Mouse (Mus musculus) stomach, embryonic 16.5 days (tissue): ENCODE measurements around the gene Camp. TPM values are rescaled to one million over a fixed set of nuclear protein-coding genes. Genes with fewer than 3 reads are reported as not detected.
A peak's percentile ranks its signal among the peaks of the same experiment; 100 is the strongest.

ENCODE experiments used
- ATAC-seq: fragments of 200-750 bp; cut with Nextera tagmentation; 2 replicates; pipeline ENCODE4 v1.8.0; 2017; ENCODE audit warnings: moderate number of reproducible peaks, moderate TSS enrichment; ENCODE audit not compliant: insufficient read depth, low FRiP score
- H3K27ac ChIP-seq: fragments of 300-500 bp; sonication (generic); 2 replicates; pipeline ENCODE4 v1.5.1; 2014; ENCODE audit warnings: low read length
- H3K27me3 ChIP-seq: fragments of 300-500 bp; sonication (generic); 2 replicates; pipeline ENCODE4 v1.6.1; 2014; ENCODE audit warnings: low read length, control low read depth, mixed read lengths; ENCODE audit not compliant: control insufficient read depth, insufficient read depth
- H3K36me3 ChIP-seq: fragments of 300-500 bp; sonication (generic); 2 replicates; pipeline ENCODE4 v1.6.1; 2014; ENCODE audit warnings: low read length; ENCODE audit not compliant: control insufficient read depth, insufficient read depth
- H3K4me1 ChIP-seq: fragments of 300-500 bp; sonication (generic); 2 replicates; pipeline ENCODE4 v1.6.1; 2014; ENCODE audit warnings: low read length, control low read depth, mixed read lengths; ENCODE audit not compliant: control insufficient read depth, insufficient read depth
- H3K4me2 ChIP-seq: fragments of 300-500 bp; sonication (generic); 2 replicates; pipeline ENCODE4 v1.6.1; 2014; ENCODE audit warnings: low read depth, low read length, mixed read lengths
- H3K4me3 ChIP-seq: fragments of 300-500 bp; sonication (generic); replicated peaks from 2 replicates; pipeline ENCODE4 v1.5.1; 2014; ENCODE audit warnings: mild to moderate bottlenecking, low read length
- H3K9ac ChIP-seq: fragments of 300-500 bp; sonication (generic); 2 replicates; pipeline ENCODE4 v1.6.1; 2014; ENCODE audit warnings: low read length
- H3K9me3 ChIP-seq: fragments of 300-500 bp; sonication (generic); replicated peaks from 2 replicates; pipeline ENCODE4 v1.6.1; 2016; ENCODE audit warnings: low read length, control low read depth; ENCODE audit not compliant: control insufficient read depth
- WGBS: fragments of 180-500 bp; shearing (Covaris S2); extraction: QIAGEN DNeasy Blood & Tissue Kit; methylation state at CpG from one replicate; pipeline ENCODE4 v1.1.7; 2014; 5-methylcytosine and 5-hydroxymethylcytosine counted together
- polyA plus RNA-seq: library from polyadenylated mRNA; unstranded; fragments of >200 nt; fragmentation: Nextera tagmentation; extraction: Ambion mirVana; gene quantifications from 2 replicates; pipeline ENCODE4 v1.2.1, GENCODE M21; 2015

The Camp gene
- polyA plus RNA-seq = 17.3 and 22.6 TPM in 2 replicates

DNA sequence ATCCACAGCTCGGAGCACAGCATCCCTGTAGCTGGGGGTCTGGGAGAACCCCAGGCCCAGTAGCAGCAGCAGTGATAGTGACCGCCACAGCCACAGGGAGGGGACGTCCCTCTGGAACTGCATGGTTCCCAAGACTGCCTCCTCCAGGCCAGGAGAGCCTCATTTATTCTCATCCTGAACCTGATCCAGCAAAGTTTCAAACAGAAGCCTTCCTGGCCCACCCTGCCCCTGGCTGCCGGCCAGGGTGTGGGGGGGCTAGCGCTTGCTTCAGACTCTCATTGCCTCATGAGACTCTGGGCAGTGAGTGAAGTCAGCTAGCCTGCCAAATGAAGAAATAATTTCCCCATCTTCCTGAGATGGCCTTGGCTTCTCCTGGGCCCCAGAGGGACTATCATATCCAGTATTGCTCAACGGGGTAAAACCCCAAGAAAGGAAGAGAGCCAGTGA, at the start of gene Camp:
Camp (minus strand) TSS at position 306 of the 447 bp plus-strand sequence.
- H3K9me3 ChIP-seq = no peaks in the 10 kb centered on the region
- peaks cover 4% of the 10 kb centered on the region; the same call in 1 of the 2 replicates for H3K4me1 ChIP-seq
- H3K27ac ChIP-seq = no peak within 1 kb of the TSS
- no peak within 1 kb of the TSS for H3K4me2 ChIP-seq
- no peaks in the 10 kb centered on the region for H3K36me3 ChIP-seq
- no peak within 1 kb of the TSS for H3K4me3 ChIP-seq
- peak within 1 kb of the TSS; percentile 31 for H3K9ac ChIP-seq
- no peaks in the 10 kb centered on the region for H3K27me3 ChIP-seq
- WGBS = 41% methylated on average over 6 of the region's 6 CpGs
- peak; percentile 21; the same call in 1 of the 2 replicates for ATAC-seq

DNA sequence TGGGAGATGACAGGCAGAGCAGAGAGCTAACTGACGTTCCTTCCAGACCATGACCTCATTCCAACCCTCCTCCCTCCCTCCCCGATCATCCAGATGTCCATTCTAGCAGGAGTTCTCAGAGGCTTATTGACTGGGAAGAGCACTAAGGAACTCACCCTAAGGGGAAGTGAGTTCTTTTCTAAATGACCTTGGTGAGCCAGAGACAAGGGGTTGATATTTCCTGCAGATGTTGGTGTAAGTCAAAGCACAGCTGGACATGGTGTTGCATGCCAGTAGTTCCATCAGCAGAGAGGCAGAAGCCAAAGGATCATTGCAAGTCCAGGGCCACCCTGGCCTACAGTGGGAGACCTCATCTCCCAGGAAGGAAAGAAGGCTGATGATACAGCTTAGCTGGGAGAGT, 48.6 kb upstream of the Camp start:
- no peaks in the 10 kb centered on the region for H3K9me3 ChIP-seq
- peak overlapping the region; percentile 41; the same call in 1 of the 2 replicates for H3K27ac ChIP-seq
- no peak overlapping the region for H3K4me2 ChIP-seq
- H3K36me3 ChIP-seq = peaks cover 5% of the 10 kb centered on the region; the same call in 1 of the 2 replicates
- H3K4me1 ChIP-seq = peaks cover 4% of the 10 kb centered on the region
- no peak overlapping the region for H3K4me3 ChIP-seq
- 49% methylated on average over 2 of the region's 2 CpGs for WGBS
- no peak for ATAC-seq
- H3K27me3 ChIP-seq = no peaks in the 10 kb centered on the region
- H3K9ac ChIP-seq = no peak overlapping the region

DNA sequence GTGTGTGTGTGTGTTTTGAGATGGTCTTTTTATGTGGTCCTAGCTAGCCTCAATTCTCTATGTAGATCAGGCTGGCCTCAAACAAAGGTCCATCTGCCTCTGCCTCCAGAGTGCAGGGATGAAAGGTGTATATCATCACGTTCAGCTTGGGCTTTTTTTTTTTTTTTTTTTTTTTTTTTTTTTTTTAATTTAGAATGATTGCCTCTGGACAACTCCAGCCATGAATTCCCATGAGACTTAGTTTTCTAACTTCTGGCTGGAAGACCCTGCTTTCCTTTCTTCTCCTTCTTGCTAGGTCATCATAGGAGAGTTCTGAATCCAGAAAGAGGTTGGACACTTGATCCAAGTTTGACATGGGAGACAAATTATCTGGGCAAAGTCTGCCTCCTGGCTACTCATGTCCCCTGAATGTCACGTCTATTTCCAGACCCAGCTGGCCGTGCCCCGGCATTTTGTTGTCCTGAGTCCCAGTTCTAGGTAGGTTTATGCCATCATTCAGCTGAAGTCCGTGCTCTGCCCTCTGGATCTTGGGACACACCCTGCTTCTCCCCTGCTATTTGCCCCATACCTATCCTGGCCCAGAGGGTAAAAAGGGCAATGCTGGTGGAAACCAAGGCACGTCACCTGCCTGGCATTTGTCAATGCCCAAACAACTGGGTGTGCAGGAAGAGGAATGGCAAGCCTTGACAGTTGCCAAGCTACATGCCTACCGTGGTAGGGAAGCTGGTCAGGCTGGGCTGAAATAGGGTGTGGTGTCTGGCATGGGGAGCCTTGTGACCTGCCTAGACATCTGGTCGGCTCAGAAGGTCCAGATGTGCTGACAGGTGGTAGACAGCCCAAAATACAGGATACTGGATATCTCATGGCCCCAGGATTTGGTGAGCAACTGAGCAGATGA, 47.1 kb upstream of the Camp start:
- 74% methylated on average over 8 of the region's 8 CpGs for WGBS
- ATAC-seq = no peak
- no peak overlapping the region for H3K4me3 ChIP-seq

DNA sequence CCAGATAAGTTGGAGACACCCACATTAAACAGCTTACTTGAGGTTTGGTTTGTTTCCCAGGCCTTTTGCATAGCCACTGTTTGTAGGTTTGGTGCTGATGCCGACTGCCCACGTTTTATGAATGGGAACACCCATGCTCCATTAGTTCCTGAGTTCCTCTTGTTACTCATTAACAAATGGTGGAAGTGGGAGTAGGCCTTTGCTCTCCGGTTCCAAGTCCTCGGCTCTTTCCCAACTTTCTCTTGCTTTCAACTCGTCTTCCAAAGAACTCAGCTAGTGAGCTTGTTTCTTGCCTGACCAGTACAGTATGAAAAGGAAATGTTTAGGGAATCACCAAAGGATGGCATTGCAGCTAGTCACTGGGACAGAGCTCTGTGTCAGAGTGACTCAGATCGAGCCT, 46.2 kb upstream of the Camp start:
- no peak overlapping the region for H3K4me2 ChIP-seq
- WGBS = 61% methylated on average over 6 of the region's 6 CpGs

More for the DNA sequence above, 47.1 kb upstream of the Camp start:
- Histone ChIP-seq H3K4me2 (no peak overlapping the region), H3K4me1 (peaks cover 4% of the 10 kb centered on the region), H3K9me3 (no peaks in the 10 kb centered on the region), H3K9ac (no peak overlapping the region), H3K27ac (no peak overlapping the region), H3K27me3 (no peaks in the 10 kb centered on the region), H3K36me3 (peaks cover 8% of the 10 kb centered on the region)

GRCm38 (mm10) chr9:109894413-109895090, 45.1 kb upstream of the Camp start:
- Histone ChIP-seq H3K4me2 (no peak overlapping the region), H3K9ac (peak overlapping the region; percentile 14; the same call in 1 of the 2 replicates), H3K4me3 (no peak overlapping the region), H3K9me3 (no peaks in the 10 kb centered on the region), H3K4me1 (peaks cover 4% of the 10 kb centered on the region), H3K27ac (peak overlapping the region; percentile 50; the same call in 1 of the 2 replicates), H3K36me3 (peaks cover 9% of the 10 kb centered on the region), H3K27me3 (no peaks in the 10 kb centered on the region)
- WGBS = 29% methylated on average over 6 of the region's 6 CpGs
- ATAC-seq = peak; percentile 72; the same call in 1 of the 2 replicates

More for the DNA sequence above, 46.2 kb upstream of the Camp start:
- Histone ChIP-seq H3K4me3 (no peak overlapping the region), H3K27ac (no peak overlapping the region), H3K9ac (no peak overlapping the region), H3K27me3 (no peaks in the 10 kb centered on the region), H3K4me1 (peaks cover 4% of the 10 kb centered on the region), H3K36me3 (peaks cover 8% of the 10 kb centered on the region), H3K9me3 (no peaks in the 10 kb centered on the region)
- ATAC-seq = peak; percentile 32; the same call in 1 of the 2 replicates

DNA sequence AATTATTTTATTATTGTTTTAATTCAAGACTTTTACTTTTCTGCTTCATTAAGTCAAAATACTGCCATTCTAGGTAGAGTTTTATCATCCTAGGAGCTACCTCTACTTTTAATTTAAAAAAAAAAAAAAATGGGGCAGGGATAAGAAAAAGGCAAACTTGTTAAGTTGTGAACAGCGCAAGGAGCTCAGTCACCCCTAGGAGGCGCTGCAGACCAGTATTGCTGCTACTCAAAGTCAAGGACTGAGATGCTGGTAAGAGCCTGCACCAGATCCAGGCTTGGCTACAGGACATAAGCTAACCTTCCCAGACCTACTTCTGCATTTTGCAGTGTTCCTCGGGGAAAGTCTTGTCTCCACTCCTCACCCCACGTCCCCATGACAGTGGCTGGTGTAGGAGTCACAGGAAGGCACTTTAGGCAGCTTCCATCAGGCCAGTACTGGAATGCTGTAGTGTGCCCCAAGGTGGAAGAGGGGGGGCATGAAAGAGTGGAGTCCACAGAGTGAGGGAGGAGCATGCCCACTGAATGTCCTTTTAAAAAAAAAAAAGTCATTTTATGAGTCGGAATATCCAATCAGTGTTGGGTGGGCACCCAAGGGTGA, 43.3 kb upstream of the Camp start:
- no peak overlapping the region for H3K9ac ChIP-seq
- WGBS = 64% methylated on average over 5 of the region's 5 CpGs
- no peaks in the 10 kb centered on the region for H3K9me3 ChIP-seq
- H3K4me1 ChIP-seq = peaks cover 4% of the 10 kb centered on the region; the same call in 1 of the 2 replicates
- H3K27ac ChIP-seq = no peak overlapping the region
- H3K4me3 ChIP-seq = no peak overlapping the region
- H3K27me3 ChIP-seq = no peaks in the 10 kb centered on the region
- ATAC-seq = no peak
- H3K36me3 ChIP-seq = peaks cover 25% of the 10 kb centered on the region
- no peak overlapping the region for H3K4me2 ChIP-seq

- Histone ChIP-seq H3K27ac (no peak overlapping the region), H3K36me3 (peaks cover 29% of the 10 kb centered on the region), H3K9me3 (no peaks in the 10 kb centered on the region), H3K4me2 (no peak overlapping the region), H3K4me1 (peaks cover 4% of the 10 kb centered on the region; the same call in 1 of the 2 replicates), H3K4me3 (no peak overlapping the region), H3K27me3 (no peaks in the 10 kb centered on the region), H3K9ac (no peak overlapping the region)
- WGBS = 87% methylated on average over 8 of the region's 8 CpGs
- no peak for ATAC-seq
Measured at GRCm38 (mm10) chr9:109891501-109891900, 42.1 kb upstream of the Camp start.

GRCm38 (mm10) chr9:109887321-109887720, 37.9 kb upstream of the Camp start:
- no peak for ATAC-seq

More at GRCm38 (mm10) chr9:109887321-109887720, 37.9 kb upstream of the Camp start:
- Histone ChIP-seq H3K4me3 (no peak overlapping the region), H3K4me1 (no peaks in the 10 kb centered on the region), H3K4me2 (no peak overlapping the region), H3K27me3 (no peaks in the 10 kb centered on the region), H3K9me3 (no peaks in the 10 kb centered on the region), H3K36me3 (peaks cover 39% of the 10 kb centered on the region), H3K9ac (no peak overlapping the region), H3K27ac (no peak overlapping the region)
- WGBS = 83% methylated on average over 5 of the region's 5 CpGs
